Mouse (Mus musculus) heart, adult 2 months (tissue): ENCODE results near the gene Dock8.

Experiments
- CTCF ChIP-seq: fragments of 200-600 bp; IDR thresholded peaks from 2 replicates; pipeline ENCODE4 v1.8.1; 2022; ENCODE audit warnings: antibody characterized with exemption, mild to moderate bottlenecking, moderate library complexity
- EP300 ChIP-seq: fragments of 200-500 bp; IDR thresholded peaks from 2 replicates; pipeline ENCODE4 v1.6.1; 2011; ENCODE audit warnings: low read depth, low read length, control low read depth; ENCODE audit not compliant: insufficient read depth
- POLR2A ChIP-seq: fragments of 200-500 bp; IDR thresholded peaks from 2 replicates; pipeline ENCODE4 v1.6.1; 2011; ENCODE audit warnings: mild to moderate bottlenecking, low read depth, low read length, control low read depth; ENCODE audit not compliant: insufficient read depth

DNA sequence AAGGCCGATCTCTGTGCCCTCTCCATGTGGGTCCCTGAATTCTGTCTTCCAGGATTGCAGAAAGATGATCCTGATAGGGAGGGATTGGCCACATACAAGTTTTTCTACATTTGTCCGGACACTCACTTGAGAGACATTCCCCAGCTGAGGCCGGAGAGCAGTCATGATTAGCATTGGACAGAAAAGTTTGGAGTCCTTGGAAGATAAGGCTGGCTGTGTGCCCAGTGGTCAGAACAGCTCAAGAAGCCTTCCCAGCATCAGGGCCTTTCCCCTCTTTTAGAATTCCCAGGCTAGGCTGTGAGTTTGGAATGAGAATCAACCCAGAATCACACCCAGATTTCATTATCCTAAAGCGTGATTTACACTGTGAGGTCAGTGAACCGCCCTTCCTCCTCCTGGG, 187.0 kb downstream of the Dock8 start:
- no peak for TF ChIP-seq CTCF
- TF ChIP-seq EP300: no peak
- no peak for TF ChIP-seq POLR2A
